Mouse (Mus musculus): ENCODE data around the gene Mphosph9. TPM values are rescaled to one million over a fixed set of nuclear protein-coding genes. Genes with fewer than 3 reads are reported as not detected.
"Not testable (repeated sequence)": the region's sequence is repeated elsewhere in the genome, so short reads cannot be mapped to it uniquely, and the experiment has no call there.

The Mphosph9 gene
- total and polyA plus RNA-seq, 3 experiments, result 10.4 to 60.8 (median 10.9) TPM

DNA sequence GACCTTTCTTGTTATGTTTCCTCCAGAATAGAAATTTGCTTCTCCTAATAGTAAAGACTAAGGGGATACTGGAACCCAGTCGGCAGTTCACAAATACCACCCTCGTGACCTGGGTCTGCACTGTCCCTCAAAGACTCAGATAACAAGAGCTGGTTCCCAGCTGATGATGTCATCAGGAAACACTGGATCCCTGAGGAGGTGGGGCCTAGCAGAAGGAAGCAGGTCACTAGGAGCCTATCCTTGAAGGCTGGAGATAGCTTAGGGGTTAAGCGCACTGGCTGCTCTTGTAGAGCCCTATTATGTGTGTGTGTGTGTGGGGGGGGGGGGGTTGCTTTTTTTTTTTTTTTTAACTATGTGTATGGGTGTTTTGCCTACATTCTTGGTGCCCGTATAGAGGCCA, 27.6 kb downstream of the Mphosph9 start:
- no peaks in the 10 kb centered on the region for H3K4me1 ChIP-seq (ENCODE audit: control insufficient read depth in 1 of 2, insufficient read depth in 2 of 2, low read length in 2 of 2)
- no peak overlapping the region for H3K9ac ChIP-seq (ENCODE audit: control insufficient read depth, low read depth, low read length, poor library complexity, severe bottlenecking)
- no peak overlapping the region for H3K27ac ChIP-seq (ENCODE audit: control insufficient read depth, low read depth, low read length)
- no peak overlapping the region for H3K4me3 ChIP-seq (ENCODE audit: control insufficient read depth in 1 of 2, insufficient read depth in 1 of 2, low read depth in 2 of 2, low read length in 2 of 2)
- TF ChIP-seq POLR2AphosphoS2 (IDR thresholded peaks at IDR 0.05; ENCODE audit: low read length) (no peak), CHD1 (IDR thresholded peaks at IDR 0.05; ENCODE audit: low read depth, low read length) (no peak), UBTF (IDR thresholded peaks at IDR 0.05; ENCODE audit: borderline replicate concordance, insufficient read depth, low read depth, low read length) (no peak), JUND (IDR thresholded peaks at IDR 0.05; ENCODE audit: low read depth, low read length) (no peak), SMC3 (IDR thresholded peaks at IDR 0.05; ENCODE audit: low read depth, low read length) (no peak), TAL1 (IDR thresholded peaks at IDR 0.05; ENCODE audit: low read length) (no peak), POLR2A (IDR thresholded peaks at IDR 0.05; ENCODE audit: control insufficient read depth in 1 of 2, insufficient read depth in 1 of 2, low read depth in 1 of 2, low read length in 2 of 2, poor library complexity in 1 of 2) (no peak), KAT2A (conservative IDR thresholded peaks at IDR 0.05; ENCODE audit: low read depth, low read length) (no peak), MYB (IDR thresholded peaks at IDR 0.05; ENCODE audit: low read depth, low read length) (no peak), USF1 (IDR thresholded peaks at IDR 0.05; ENCODE audit: low read depth, low read length) (no peak), ELF1 (IDR thresholded peaks at IDR 0.05; ENCODE audit: low read depth, low read length) (no peak), TCF12 (IDR thresholded peaks at IDR 0.05; ENCODE audit: low read depth, low read length) (no peak), MYC (IDR thresholded peaks at IDR 0.05; ENCODE audit: low read depth, low read length) (no peak)
- no peaks in the 10 kb centered on the region for H3K9me3 ChIP-seq (replicated peaks; ENCODE audit: insufficient read depth, low read length)
- no peak for DNase-seq (ENCODE audit: low read depth, low spot score)
- no peaks in the 10 kb centered on the region for H3K79me2 ChIP-seq (ENCODE audit: control insufficient read depth, insufficient read depth, low read length, poor library complexity)
- peaks cover 0 to 3% of the 10 kb centered on the region in 2 experiments; a peak in 2 of 4 replicates for H3K36me3 ChIP-seq (ENCODE audit: control insufficient read depth in 1 of 2, insufficient read depth in 2 of 2, low read length in 2 of 2)
- H3K27me3 ChIP-seq (ENCODE audit: control insufficient read depth in 1 of 2, insufficient read depth in 2 of 2, low read length in 2 of 2), result no peaks in the 10 kb centered on the region

DNA sequence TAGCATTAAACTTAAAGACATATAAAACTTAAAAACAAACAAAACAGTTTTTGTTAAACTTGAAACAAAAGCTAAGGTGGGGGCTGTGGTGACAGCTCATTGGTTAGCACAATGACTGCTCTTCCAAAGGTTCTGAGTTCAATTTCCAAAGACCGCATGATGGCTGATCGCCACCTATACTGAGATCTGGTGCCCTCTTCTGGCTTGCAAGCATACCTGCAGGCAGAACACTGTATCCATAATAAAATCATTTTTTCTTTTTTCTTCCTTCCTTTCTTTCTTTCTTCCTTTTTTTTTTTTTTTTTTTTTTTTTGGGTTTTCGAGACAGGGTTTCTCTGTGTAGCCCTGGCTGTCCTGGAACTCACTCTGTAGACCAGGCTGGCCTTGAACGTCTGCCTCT, 28.5 kb downstream of the Mphosph9 start:
- TF ChIP-seq SMC3 (IDR thresholded peaks at IDR 0.05; ENCODE audit: low read depth, low read length) (peak; percentile 50), RAD21 (IDR thresholded peaks at IDR 0.05; ENCODE audit: low read depth, low read length) (peak; percentile 63), ZC3H11A (IDR thresholded peaks at IDR 0.05; ENCODE audit: low read depth, low read length) (peak; percentile 48; the same call in 1 of the 2 replicates), ZNF384 (IDR thresholded peaks at IDR 0.05; ENCODE audit: low read depth, low read length) (peak; percentile 72; the same call in 1 of the 2 replicates), CTCF (IDR thresholded peaks at IDR 0.05 in 2 of 3, conservative IDR thresholded peaks at IDR 0.05 in 1 of 3; ENCODE audit: control insufficient read depth in 1 of 3, insufficient read depth in 1 of 3, low read depth in 2 of 3, low read length in 3 of 3, poor library complexity in 1 of 3, severe bottlenecking in 1 of 3) (peak; percentile 46 to 65 (median 61))
- not testable (repeated sequence) for H3K27ac ChIP-seq (ENCODE audit: control insufficient read depth, low read depth, low read length); H3K79me2 ChIP-seq (ENCODE audit: control insufficient read depth, insufficient read depth, low read length, poor library complexity); H3K4me1 ChIP-seq (ENCODE audit: control insufficient read depth in 1 of 2, insufficient read depth in 2 of 2, low read length in 2 of 2); H3K36me3 ChIP-seq (ENCODE audit: control insufficient read depth in 1 of 2, insufficient read depth in 2 of 2, low read length in 2 of 2); H3K27me3 ChIP-seq (ENCODE audit: control insufficient read depth in 1 of 2, insufficient read depth in 2 of 2, low read length in 2 of 2); H3K9ac ChIP-seq (ENCODE audit: control insufficient read depth, low read depth, low read length, poor library complexity, severe bottlenecking); H3K9me3 ChIP-seq (replicated peaks; ENCODE audit: insufficient read depth, low read length); H3K4me3 ChIP-seq (ENCODE audit: control insufficient read depth in 1 of 2, insufficient read depth in 1 of 2, low read depth in 2 of 2, low read length in 2 of 2)
- peak; percentile 60 for DNase-seq (ENCODE audit: low read depth, low spot score)

Measured in MEL (cell line).